Mouse (Mus musculus): ENCODE results near the gene Nus1.

- no peak for TF ChIP-seq POLR2AphosphoS2 (IDR thresholded peaks at IDR 0.05; ENCODE audit: low read depth, low read length)
- TF ChIP-seq POLR2A (IDR thresholded peaks at IDR 0.05; ENCODE audit: low read depth, low read length), result no peak
- TF ChIP-seq SIN3A (IDR thresholded peaks at IDR 0.05; ENCODE audit: low read length), result no peak; the same call in 1 of the 2 replicates
- TF ChIP-seq NRF1 (IDR thresholded peaks at IDR 0.05; ENCODE audit: low read depth, low read length), result no peak
- TF ChIP-seq CTCF (conservative IDR thresholded peaks at IDR 0.05 in 1 of 2, IDR thresholded peaks at IDR 0.05 in 1 of 2; ENCODE audit: low read depth in 2 of 2, low read length in 2 of 2), result no peak
- no peak for TF ChIP-seq JUND (conservative IDR thresholded peaks at IDR 0.05; ENCODE audit: low read depth, low read length)
- no peak for TF ChIP-seq NELFE (IDR thresholded peaks at IDR 0.05; ENCODE audit: low read depth, low read length)
- no peak for TF ChIP-seq EP300 (IDR thresholded peaks at IDR 0.05; ENCODE audit: low read length)
- TF ChIP-seq MAX (IDR thresholded peaks at IDR 0.05; ENCODE audit: low read length), result no peak
- no peak for TF ChIP-seq HCFC1 (IDR thresholded peaks at IDR 0.05; ENCODE audit: low read depth, low read length)
Observed at GRCm38 (mm10) chr10:52381321-52381801, 36.0 kb upstream of the Nus1 start.
